ENCODE assay signal across 17 mouse cellular contexts in the genomic region with DNA sequence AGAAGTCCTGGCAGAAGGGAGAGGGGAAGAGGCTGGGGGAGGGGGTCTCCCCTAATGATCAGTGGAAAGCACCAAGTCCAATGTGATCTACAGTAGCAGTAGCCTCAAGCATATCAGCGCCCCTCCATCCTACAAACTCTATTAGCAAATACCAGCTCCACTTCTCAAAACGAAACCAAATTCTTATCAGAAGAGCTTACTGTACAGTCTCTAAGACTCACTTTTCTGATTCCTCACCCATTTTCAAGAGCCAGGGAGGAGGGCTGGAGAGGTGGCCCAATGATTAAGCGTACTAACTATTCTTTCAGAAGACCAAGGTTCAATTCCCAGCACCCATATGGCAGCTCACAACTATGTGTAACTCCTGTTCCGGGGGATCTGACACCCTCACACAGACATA. TPM values are rescaled to one million over a fixed set of nuclear protein-coding genes. Genes with fewer than 3 reads are reported as not detected.
DNase-seq lines count a peak whose midpoint lies in the region; ATAC-seq lines count a peak whose summit lies in the region.
"Had no signal": no experiment of that assay in that cellular context is flagged by ENCODE, and none has a peak within 500 bp of the region (broad histone marks: within the 10 kb centered on the region; RNA-seq: fewer than 3 reads in every experiment).

No protein-coding gene starts in this region.

- no peak overlapping the region for H3K4me3 ChIP-seq in midbrain, embryonic 13.5 days (replicated peaks)
- H3K4me3 ChIP-seq in midbrain, embryonic 10.5 days: no peak overlapping the region
- peak overlapping the region; percentile 36 for H3K4me3 ChIP-seq in liver, embryonic 13.5 days (replicated peaks)
- H3K4me3 ChIP-seq: embryonic facial prominence, embryonic 15.5 days; gastrocnemius, adult 2 months; heart, adult 2 months; limb, embryonic 15.5 days; neural tube, embryonic 12.5 days had no signal

- 0 out of 2 replicates have a peak, but pooled peaks cover 12% of the 10 kb centered on the region for H3K4me1 ChIP-seq in midbrain, embryonic 13.5 days (replicated peaks)
- H3K4me1 ChIP-seq in midbrain, embryonic 10.5 days: peaks cover 6% of the 10 kb centered on the region; the same call in 1 of the 2 replicates
- peaks cover 44% of the 10 kb centered on the region for H3K4me1 ChIP-seq in liver, embryonic 13.5 days (replicated peaks)
- H3K4me1 ChIP-seq: neural tube, embryonic 12.5 days had no signal

- H3K27me3 ChIP-seq in midbrain, embryonic 13.5 days: no peaks in the 10 kb centered on the region
- H3K27me3 ChIP-seq in midbrain, embryonic 10.5 days (ENCODE audit: low read depth, poor library complexity, severe bottlenecking): no peaks in the 10 kb centered on the region
- no peaks in the 10 kb centered on the region for H3K27me3 ChIP-seq in liver, embryonic 13.5 days
- H3K27me3 ChIP-seq: embryonic facial prominence, embryonic 15.5 days; limb, embryonic 15.5 days; neural tube, embryonic 12.5 days had no signal

- 92% methylated on average over 4 of the region's 4 CpGs for WGBS in midbrain, embryonic 13.5 days
- 93% methylated on average over 4 of the region's 4 CpGs for WGBS in midbrain, embryonic 10.5 days
- WGBS in liver, embryonic 13.5 days (ENCODE audit: insufficient replicate concordance): 37% methylated on average over 4 of the region's 4 CpGs

- H3K4me2 ChIP-seq in midbrain, embryonic 13.5 days (replicated peaks): no peak overlapping the region
- peak overlapping the region; percentile 62 for H3K4me2 ChIP-seq in liver, embryonic 13.5 days
- H3K4me2 ChIP-seq: embryonic facial prominence, embryonic 15.5 days; limb, embryonic 15.5 days; neural tube, embryonic 12.5 days had no signal

- peaks cover 11% of the 10 kb centered on the region; the same call in 1 of the 2 replicates for H3K36me3 ChIP-seq in midbrain, embryonic 13.5 days
- peaks cover 32% of the 10 kb centered on the region for H3K36me3 ChIP-seq in midbrain, embryonic 10.5 days
- peaks cover 6% of the 10 kb centered on the region; the same call in 1 of the 2 replicates for H3K36me3 ChIP-seq in liver, embryonic 13.5 days
- H3K36me3 ChIP-seq: limb, embryonic 15.5 days had no signal

- H3K9ac ChIP-seq in midbrain, embryonic 13.5 days (replicated peaks): no peak overlapping the region
- H3K9ac ChIP-seq in liver, embryonic 13.5 days: peak overlapping the region; percentile 56
- H3K9ac ChIP-seq: embryonic facial prominence, embryonic 15.5 days; limb, embryonic 15.5 days; neural tube, embryonic 12.5 days had no signal

- H3K9me3 ChIP-seq in midbrain, embryonic 13.5 days: no peaks in the 10 kb centered on the region
- H3K9me3 ChIP-seq in midbrain, embryonic 10.5 days (replicated peaks): 0 out of 2 replicates have a peak, but pooled peaks cover 5% of the 10 kb centered on the region
- H3K9me3 ChIP-seq in liver, embryonic 13.5 days (replicated peaks): no peaks in the 10 kb centered on the region
- H3K9me3 ChIP-seq: embryonic facial prominence, embryonic 15.5 days; limb, embryonic 15.5 days; neural tube, embryonic 12.5 days had no signal

- no peak for DNase-seq in midbrain, embryonic 10.5 days (ENCODE audit: low spot score)
- no peak for DNase-seq in liver, embryonic 13.5 days
- DNase-seq in gastrocnemius, postnatal 25 days: no peak
- DNase-seq in kidney, adult 9 months: no peak
- DNase-seq in layer of hippocampus, postnatal 36 days: no peak
- DNase-seq: cerebellum, adult 11-12 months; gastrocnemius, adult 2 months; heart, adult 2 months; lung, postnatal 4 days; thymus, adult 2 months had no signal

- ATAC-seq in midbrain, embryonic 13.5 days: no peak
- peak; percentile 38; the same call in 1 of the 2 replicates for ATAC-seq in common myeloid progenitor, adult 5-6 weeks (replicated peaks; ENCODE audit: low read depth, poor library complexity, severe bottlenecking)
- ATAC-seq in liver, embryonic 13.5 days (ENCODE audit: low read depth): peak; percentile 79
- ATAC-seq: forebrain, embryonic 16.5 days; hindbrain, postnatal 0 days had no signal

- peak overlapping the region; percentile 17; the same call in 1 of the 2 replicates for H3K27ac ChIP-seq in midbrain, embryonic 13.5 days
- H3K27ac ChIP-seq in midbrain, embryonic 10.5 days (replicated peaks): no peak overlapping the region
- peak overlapping the region; percentile 72 for H3K27ac ChIP-seq in liver, embryonic 13.5 days
- H3K27ac ChIP-seq: embryonic facial prominence, embryonic 15.5 days; gastrocnemius, adult 2 months; heart, adult 2 months; hindbrain, postnatal 0 days; limb, embryonic 15.5 days; neural tube, embryonic 12.5 days had no signal

RNA-seq across cellular contexts. Expression of a gene that starts 28.0 kb away (rescaled TPM):
- 23.6 and 24.3 TPM in 2 replicates for polyA plus RNA-seq in midbrain, embryonic 13.5 days (2015; fragmentation: Nextera tagmentation; extraction: Ambion mirVana)
- 24.4 and 24.5 TPM in 2 replicates for polyA plus RNA-seq in midbrain, embryonic 10.5 days (2016; fragmentation: Nextera tagmentation; extraction: Ambion mirVana)
- total RNA-seq in common myeloid progenitor, adult 5-6 weeks (2017): 56.0 and 56.5 TPM in 2 replicates
- 6.8 and 8.7 TPM in 2 replicates for polyA plus RNA-seq in liver, embryonic 13.5 days (2015; fragmentation: Nextera tagmentation; extraction: Ambion mirVana)
- total RNA-seq in gastrocnemius, postnatal 25 days (2021): 10 to 100 TPM; 42.9 to 46.1 TPM
- total RNA-seq in layer of hippocampus, postnatal 36 days (2021): 10 to 100 TPM; 50.5 to 54.8 TPM
